Mouse (Mus musculus) neural tube, embryonic 14.5 days (tissue): ENCODE results near the gene H2-Ob. TPM values are rescaled to one million over a fixed set of nuclear protein-coding genes. Genes with fewer than 3 reads are reported as not detected.

Source experiments
- ATAC-seq: fragments of 200-750 bp; cut with Nextera tagmentation; 2 replicates; pipeline ENCODE4 v1.8.0; 2017; ENCODE audit warnings: low read depth, mild to moderate bottlenecking, moderate TSS enrichment, moderate library complexity
- H3K27ac ChIP-seq: fragments of 300-500 bp; sonication (generic); 2 replicates; pipeline ENCODE4 v1.5.1; 2014; ENCODE audit warnings: low read depth, mild to moderate bottlenecking, control low read depth, low read length, moderate library complexity, mixed read lengths
- H3K27me3 ChIP-seq: fragments of 300-500 bp; sonication (generic); 2 replicates; pipeline ENCODE4 v1.6.1; 2014; ENCODE audit warnings: low read length; ENCODE audit not compliant: control insufficient read depth, insufficient read depth
- H3K36me3 ChIP-seq: fragments of 300-500 bp; sonication (generic); 2 replicates; pipeline ENCODE4 v1.6.1; 2014; ENCODE audit warnings: low read length, mixed read lengths; ENCODE audit not compliant: control insufficient read depth, insufficient read depth
- H3K4me1 ChIP-seq: fragments of 300-500 bp; sonication (generic); 2 replicates; pipeline ENCODE4 v1.6.1; 2014; ENCODE audit warnings: low read length; ENCODE audit not compliant: control insufficient read depth, insufficient read depth
- H3K4me2 ChIP-seq: fragments of 300-500 bp; sonication (generic); 2 replicates; pipeline ENCODE4 v1.6.1; 2014; ENCODE audit warnings: mild to moderate bottlenecking, low read depth, low read length, control low read depth
- H3K4me3 ChIP-seq: fragments of 300-500 bp; sonication (generic); 2 replicates; pipeline ENCODE4 v1.5.1; 2014; ENCODE audit warnings: low read depth, low read length, control low read depth, mixed read lengths
- H3K9ac ChIP-seq: fragments of 300-500 bp; sonication (generic); replicated peaks from 2 replicates; pipeline ENCODE4 v1.6.1; 2014; ENCODE audit warnings: low read depth, mild to moderate bottlenecking, control low read depth, low read length, mixed read lengths
- H3K9me3 ChIP-seq: fragments of 300-500 bp; sonication (generic); 2 replicates; pipeline ENCODE4 v1.6.1; 2016; ENCODE audit warnings: low read length; ENCODE audit not compliant: control insufficient read depth
- WGBS: fragments of 180-500 bp; shearing (Covaris S2); extraction: QIAGEN DNeasy Blood & Tissue Kit; methylation state at CpG from one replicate; pipeline ENCODE4 v1.1.7; 2014; 5-methylcytosine and 5-hydroxymethylcytosine counted together
- polyA plus RNA-seq: library from polyadenylated mRNA; unstranded; fragments of >200 nt; fragmentation: Nextera tagmentation; extraction: Ambion mirVana; gene quantifications from 2 replicates; pipeline ENCODE4 v1.2.1, GENCODE M21; 2014

Gene H2-Ob
- polyA plus RNA-seq, 1 experiment from 2014 or later: not detected

DNA sequence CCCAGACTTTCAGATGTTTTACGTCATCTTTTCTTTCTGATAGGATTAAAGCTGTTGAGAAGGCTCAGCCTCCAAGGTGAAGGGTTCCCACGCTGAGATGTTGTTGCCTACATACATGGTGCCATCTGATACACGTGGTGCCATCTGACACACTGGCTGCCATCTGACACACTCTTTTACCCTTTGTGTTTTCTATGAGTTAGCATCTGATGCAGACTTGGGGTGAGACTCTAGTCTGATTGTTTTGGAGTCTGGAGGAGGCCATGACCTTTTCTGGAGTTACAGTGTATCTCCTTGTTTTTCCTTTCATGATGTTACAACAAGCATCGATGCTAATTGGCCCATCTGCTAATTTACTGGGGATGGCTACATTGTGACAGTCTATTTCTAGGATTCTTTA is 6.0 kb downstream of the H2-Ob start:
- Histone ChIP-seq H3K36me3 (no peaks in the 10 kb centered on the region), H3K4me2 (no peak overlapping the region), H3K4me1 (no peaks in the 10 kb centered on the region), H3K9ac (no peak overlapping the region), H3K27me3 (no peaks in the 10 kb centered on the region), H3K27ac (no peak overlapping the region), H3K9me3 (no peaks in the 10 kb centered on the region), H3K4me3 (no peak overlapping the region)
- ATAC-seq: no peak
- WGBS: 74% methylated on average over 4 of the region's 4 CpGs

DNA sequence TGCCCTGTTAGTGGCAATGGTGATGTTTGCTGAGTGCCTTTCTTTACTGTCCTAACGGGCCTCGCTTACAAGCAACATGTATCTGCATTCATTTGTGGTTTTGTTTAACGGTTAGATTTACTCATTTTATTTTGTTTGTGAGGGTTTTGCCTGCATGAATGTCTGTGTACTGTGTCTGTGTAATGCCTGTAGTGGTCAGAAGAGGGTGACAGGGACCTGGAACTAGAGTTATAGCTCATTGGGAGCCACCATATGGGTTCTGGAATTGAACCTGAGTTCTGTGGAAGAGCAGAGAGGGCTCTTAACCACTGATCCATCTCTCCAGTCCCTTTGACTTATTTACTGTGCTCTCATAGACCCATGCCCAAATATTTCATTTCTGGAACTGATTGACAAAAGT is 8.3 kb downstream of the H2-Ob start:
- Histone ChIP-seq H3K27ac (no peak overlapping the region), H3K4me2 (no peak overlapping the region), H3K36me3 (no peaks in the 10 kb centered on the region), H3K9me3 (no peaks in the 10 kb centered on the region), H3K4me3 (no peak overlapping the region), H3K27me3 (no peaks in the 10 kb centered on the region), H3K9ac (no peak overlapping the region), H3K4me1 (no peaks in the 10 kb centered on the region)
- ATAC-seq: no peak
- WGBS: 84% methylated on average over 3 of the region's 3 CpGs

DNA sequence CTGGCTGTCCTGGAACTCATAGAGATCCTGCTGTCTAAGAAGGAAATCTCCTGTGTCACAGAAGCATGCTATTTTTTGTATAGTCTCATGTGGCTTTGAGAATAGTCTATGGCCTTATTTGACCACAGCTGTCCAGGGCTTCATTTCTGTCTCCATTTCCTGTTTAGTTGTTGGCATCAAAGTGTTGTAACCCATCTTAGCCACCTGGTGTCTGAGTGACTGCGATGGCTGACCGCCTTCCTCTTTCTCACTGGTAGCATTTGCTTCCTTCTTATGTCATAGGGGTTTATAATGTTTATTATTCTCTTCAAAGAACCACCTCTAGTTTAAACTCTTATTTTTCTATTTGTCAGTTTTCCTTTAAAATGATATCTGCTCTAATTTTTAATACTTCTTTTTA is 10.1 kb downstream of the H2-Ob start:
- Histone ChIP-seq H3K36me3 (no peaks in the 10 kb centered on the region), H3K4me3 (no peak overlapping the region), H3K9ac (no peak overlapping the region), H3K27ac (no peak overlapping the region), H3K9me3 (no peaks in the 10 kb centered on the region), H3K4me2 (no peak overlapping the region), H3K4me1 (no peaks in the 10 kb centered on the region), H3K27me3 (no peaks in the 10 kb centered on the region)
- WGBS: 62% methylated on average over 2 of the region's 2 CpGs
- no peak for ATAC-seq

DNA sequence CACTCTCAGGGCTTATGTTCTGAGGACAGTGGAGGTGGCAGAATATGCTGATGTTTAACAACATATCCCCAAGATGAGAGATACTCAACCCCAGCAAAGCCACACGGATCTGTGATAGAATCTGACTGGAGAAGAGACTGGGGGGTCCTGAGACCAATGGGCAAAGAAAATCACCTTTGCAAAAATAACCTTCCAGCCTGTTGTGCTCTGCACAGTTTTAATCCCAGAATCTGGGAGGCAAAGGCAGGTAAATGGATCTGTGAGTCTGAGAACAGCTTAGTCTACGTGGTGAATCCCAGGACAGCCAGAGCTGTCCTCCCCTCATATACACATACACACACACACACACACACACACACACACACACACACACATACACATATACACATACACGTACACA is 10.7 kb downstream of the H2-Ob start:
- 41% methylated on average over 3 of the region's 3 CpGs for WGBS
- no peak overlapping the region for H3K27ac ChIP-seq
- ATAC-seq: no peak

DNA sequence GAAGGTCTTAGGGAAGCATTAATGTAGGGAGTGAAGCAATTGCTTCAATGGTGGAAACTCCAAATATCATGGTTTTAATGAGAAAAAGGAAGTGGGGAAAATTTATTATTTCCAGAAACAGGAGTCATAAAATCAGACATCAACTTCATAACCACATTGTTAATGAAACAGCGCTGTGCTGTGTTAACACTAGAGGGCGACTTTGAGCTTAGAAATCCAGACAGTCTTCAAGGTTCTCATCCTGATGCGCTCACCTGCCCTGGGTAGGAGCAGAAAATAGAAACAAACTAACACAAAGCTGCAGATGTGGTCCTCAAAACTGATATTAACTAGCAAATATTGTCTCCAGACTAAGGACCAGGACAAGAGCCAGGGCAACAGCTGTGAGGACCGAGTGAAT is 11.2 kb downstream of the H2-Ob start:
- Histone ChIP-seq H3K9ac (no peak overlapping the region), H3K4me3 (no peak overlapping the region), H3K27ac (no peak overlapping the region), H3K36me3 (no peaks in the 10 kb centered on the region), H3K4me1 (no peaks in the 10 kb centered on the region), H3K27me3 (no peaks in the 10 kb centered on the region; the same call in 1 of the 2 replicates), H3K9me3 (no peaks in the 10 kb centered on the region), H3K4me2 (no peak overlapping the region)
- ATAC-seq: no peak
- 23% methylated on average over 4 of the region's 4 CpGs for WGBS

More for the DNA sequence above, 10.7 kb downstream of the H2-Ob start:
- Histone ChIP-seq H3K36me3 (no peaks in the 10 kb centered on the region), H3K4me1 (no peaks in the 10 kb centered on the region), H3K9ac (no peak overlapping the region), H3K4me3 (no peak overlapping the region), H3K9me3 (no peaks in the 10 kb centered on the region), H3K4me2 (no peak overlapping the region), H3K27me3 (no peaks in the 10 kb centered on the region; the same call in 1 of the 2 replicates)

DNA sequence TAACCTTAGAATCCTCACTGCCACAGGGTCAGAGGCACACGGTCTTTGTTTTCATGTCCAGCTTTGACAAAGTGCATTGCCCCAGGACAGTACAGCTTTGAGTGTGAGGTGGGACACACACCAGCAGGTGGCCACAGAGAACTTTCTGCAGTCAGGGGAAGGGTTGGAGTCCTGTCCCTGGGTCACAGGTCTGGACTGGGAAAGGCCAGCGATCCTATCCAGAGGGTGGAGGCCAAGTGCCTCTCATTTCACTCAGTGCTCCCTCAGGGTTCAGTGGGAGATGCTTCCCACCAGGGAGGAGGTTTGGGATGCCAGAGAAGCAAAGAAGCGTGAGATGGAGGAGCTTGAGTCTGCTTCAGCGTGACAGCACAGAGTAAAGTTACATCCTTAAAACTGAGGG is 13.0 kb downstream of the H2-Ob start:
- H3K27ac ChIP-seq: no peak overlapping the region
- no peak overlapping the region for H3K9ac ChIP-seq
- no peaks in the 10 kb centered on the region for H3K9me3 ChIP-seq
- no peak overlapping the region for H3K4me2 ChIP-seq
- no peak for ATAC-seq
- 60% methylated on average over 4 of the region's 4 CpGs for WGBS
- H3K4me3 ChIP-seq: no peak overlapping the region
- H3K36me3 ChIP-seq: no peaks in the 10 kb centered on the region
- H3K4me1 ChIP-seq: no peaks in the 10 kb centered on the region
- H3K27me3 ChIP-seq: no peaks in the 10 kb centered on the region; the same call in 1 of the 2 replicates

DNA sequence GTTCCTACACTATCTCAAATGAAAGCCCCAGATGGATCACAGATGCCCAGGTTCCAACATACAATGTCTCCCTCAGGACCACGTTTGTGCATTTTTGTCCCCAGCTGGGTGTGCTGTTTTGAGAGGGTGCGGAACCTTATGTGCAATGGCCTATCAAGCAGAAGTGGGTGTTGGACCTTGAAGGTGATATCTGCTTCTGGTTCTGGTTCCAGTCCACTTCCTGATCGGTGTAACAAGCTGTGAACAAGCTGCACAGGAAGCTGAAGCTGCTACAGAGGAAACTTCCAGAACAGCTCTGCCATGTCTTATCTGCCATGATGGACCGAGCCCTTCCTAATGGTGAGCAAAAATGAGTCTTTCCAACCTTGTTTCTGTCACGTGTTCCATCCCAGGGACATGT is 17.8 kb downstream of the H2-Ob start:
- 90% methylated on average over 5 of the region's 5 CpGs for WGBS

DNA sequence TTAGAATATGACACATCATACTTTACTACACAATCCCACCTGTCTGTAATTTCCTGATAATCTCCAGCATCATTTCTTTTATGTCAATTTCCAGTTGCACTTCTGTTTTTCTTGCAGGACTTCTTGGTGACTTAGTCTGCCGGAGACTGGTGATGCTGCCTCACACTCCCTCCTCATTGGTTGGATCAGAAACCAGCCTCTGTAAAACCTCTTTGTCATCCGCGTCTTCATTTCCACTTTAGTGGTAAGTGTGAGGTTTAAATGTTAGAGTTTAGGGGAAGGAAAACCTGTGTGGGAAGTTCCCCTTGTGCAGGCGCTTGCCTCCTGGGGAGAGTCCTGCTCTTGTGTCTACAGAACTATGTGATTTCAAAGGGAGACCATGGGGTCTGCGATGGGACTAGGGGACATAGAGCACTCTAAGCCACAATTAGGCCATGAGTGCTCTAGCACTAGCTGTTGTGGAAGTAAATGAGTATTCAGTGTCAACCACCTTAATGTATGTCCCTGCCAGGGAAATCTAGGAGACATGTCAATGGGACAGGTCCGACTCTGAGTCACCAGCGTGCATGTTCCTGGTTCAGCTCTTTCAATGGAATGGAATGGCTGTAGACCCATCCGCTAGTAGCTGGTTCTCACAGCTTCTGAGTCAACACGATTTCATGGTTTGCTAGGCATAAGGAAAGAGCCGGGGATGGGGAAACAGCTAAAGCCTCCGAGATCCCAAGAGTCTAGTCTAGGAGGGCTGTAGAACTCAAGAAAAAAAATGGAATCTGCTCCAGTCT is 19.1 kb downstream of the H2-Ob start, which contains the start of gene H2-Ab1:
Gene H2-Ab1, plus strand, starts transcription at position 96 of the 782 bp plus-strand sequence.
- Histone ChIP-seq H3K4me3 (no peak within 1 kb of the TSS), H3K4me1 (no peaks in the 10 kb centered on the region), H3K27ac (no peak within 1 kb of the TSS), H3K9me3 (no peaks in the 10 kb centered on the region), H3K9ac (no peak within 1 kb of the TSS), H3K36me3 (no peaks in the 10 kb centered on the region), H3K27me3 (no peaks in the 10 kb centered on the region; the same call in 1 of the 2 replicates), H3K4me2 (no peak within 1 kb of the TSS)
- ATAC-seq: no peak
- 78% methylated on average over 11 of the region's 11 CpGs for WGBS

More for the DNA sequence above, 17.8 kb downstream of the H2-Ob start:
- H3K4me2 ChIP-seq: no peak overlapping the region
- H3K4me3 ChIP-seq: no peak overlapping the region
- H3K27me3 ChIP-seq: no peaks in the 10 kb centered on the region; the same call in 1 of the 2 replicates
- no peak overlapping the region for H3K27ac ChIP-seq
- H3K36me3 ChIP-seq: no peaks in the 10 kb centered on the region
- no peak overlapping the region for H3K9ac ChIP-seq
- H3K4me1 ChIP-seq: no peaks in the 10 kb centered on the region
- H3K9me3 ChIP-seq: no peaks in the 10 kb centered on the region
- ATAC-seq: no peak

DNA sequence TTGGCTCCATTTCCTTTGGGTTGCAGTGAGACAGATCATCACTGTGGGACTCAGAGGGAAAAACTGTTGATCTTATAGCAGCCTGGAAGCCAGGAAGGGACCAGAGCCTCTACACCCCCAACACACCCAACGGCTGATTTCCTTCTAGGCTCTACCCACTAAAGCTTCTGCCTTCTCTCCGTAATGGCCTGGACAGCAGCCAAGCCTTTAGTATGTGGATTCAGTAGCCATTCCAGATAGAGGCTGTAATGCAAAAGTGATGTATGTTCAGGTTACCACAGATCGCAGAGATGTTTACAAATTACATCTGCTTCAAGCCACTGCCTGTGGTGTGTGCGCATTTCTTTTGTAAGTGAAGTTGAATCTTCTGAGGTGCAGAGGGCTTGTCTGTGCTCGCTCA is 21.8 kb downstream of the H2-Ob start:
- Histone ChIP-seq H3K4me2 (no peak overlapping the region), H3K27ac (no peak overlapping the region), H3K4me3 (no peak overlapping the region), H3K36me3 (no peaks in the 10 kb centered on the region), H3K4me1 (peaks cover 7% of the 10 kb centered on the region; the same call in 1 of the 2 replicates), H3K9ac (no peak overlapping the region), H3K9me3 (no peaks in the 10 kb centered on the region), H3K27me3 (peaks cover 9% of the 10 kb centered on the region; the same call in 1 of the 2 replicates)
- WGBS: 71% methylated on average over 5 of the region's 5 CpGs
- no peak for ATAC-seq
